Mouse (Mus musculus): ENCODE results near the gene Pnmt. TPM values are rescaled to one million over a fixed set of nuclear protein-coding genes. Genes with fewer than 3 reads are reported as not detected.

Pnmt gene
- polyA plus RNA-seq (2012; rRNA removed): 0.14 and 1.4 TPM in 2 replicates

GRCm38 (mm10) chr11:98385638-98386585 is at the start of gene Pnmt:
TSS of gene Pnmt (plus strand) at chr11:98386450.

GRCm38 (mm10) chr11:98348083-98348961 is 37.9 kb upstream of the Pnmt start, which contains the start of gene Ppp1r1b:
TSS of gene Ppp1r1b (plus strand) at chr11:98348404.

GRCm38 (mm10) chr11:98358161-98359083 is 27.8 kb upstream of the Pnmt start, which contains the start of gene Stard3:
TSS of gene Stard3 (plus strand) at chr11:98358368.

GRCm38 (mm10) chr11:98383261-98384030 is 2.8 kb upstream of the Pnmt start, which contains the start of gene Tcap:
TSS of gene Tcap (plus strand) at chr11:98383811.

GRCm38 (mm10) chr11:98400161-98400726 is 14.0 kb downstream of the Pnmt start, which contains the start of gene Pgap3:
TSS of gene Pgap3 (minus strand) at chr11:98400490.

GRCm38 (mm10) chr11:98412273-98412796 is 26.1 kb downstream of the Pnmt start, which contains the start of gene Erbb2:
TSS of gene Erbb2 (plus strand) at chr11:98412470.

Other genes with a start within 250 kb of the Pnmt start
- 17.0 and 20.7 TPM in 2 replicates for gene Fbxl20, start 236.0 kb upstream of the Pnmt start, polyA plus RNA-seq (2012; rRNA removed)
- gene Med1, start 193.2 kb upstream of the Pnmt start, polyA plus RNA-seq (2012; rRNA removed): 38.2 and 40.9 TPM in 2 replicates
- gene Cdk12, start 183.4 kb upstream of the Pnmt start, polyA plus RNA-seq (2012; rRNA removed): 21.6 and 29.6 TPM in 2 replicates
- gene Neurod2, start 56.8 kb upstream of the Pnmt start, polyA plus RNA-seq (2012; rRNA removed): 2.1 and 3.4 TPM in 2 replicates
- 0.65 and 1.3 TPM in 2 replicates for gene Ppp1r1b, start 38.0 kb upstream of the Pnmt start, polyA plus RNA-seq (2012; rRNA removed)
- gene Stard3, start 28.1 kb upstream of the Pnmt start, polyA plus RNA-seq (2012; rRNA removed): 55.9 and 61.9 TPM in 2 replicates
- 3.3 and 4.0 TPM in 2 replicates for gene Tcap, start 2.6 kb upstream of the Pnmt start, polyA plus RNA-seq (2012; rRNA removed)
- gene Pgap3, start 14.0 kb downstream of the Pnmt start, polyA plus RNA-seq (2012; rRNA removed): 6.9 and 11.2 TPM in 2 replicates
- gene Erbb2, start 26.0 kb downstream of the Pnmt start, polyA plus RNA-seq (2012; rRNA removed): 12.3 and 20.9 TPM in 2 replicates
- gene Mien1, start 52.5 kb downstream of the Pnmt start, polyA plus RNA-seq (2012; rRNA removed): 73.6 and 108 TPM in 2 replicates
- gene Grb7, start 59.9 kb downstream of the Pnmt start, polyA plus RNA-seq (2012; rRNA removed): 3.2 and 3.3 TPM in 2 replicates
- gene Ikzf3, start 159.6 kb downstream of the Pnmt start, polyA plus RNA-seq (2012; rRNA removed): 0.04 and 0.09 TPM in 2 replicates
- gene Zpbp2, start 164.6 kb downstream of the Pnmt start, polyA plus RNA-seq (2012; rRNA removed): 0.09 and 0.44 TPM in 2 replicates
- 51.7 and 70.0 TPM in 2 replicates for gene Ormdl3, start 200.9 kb downstream of the Pnmt start, polyA plus RNA-seq (2012; rRNA removed)
- gene Lrrc3c, start 211.8 kb downstream of the Pnmt start, polyA plus RNA-seq (2012; rRNA removed): not detected in 2 replicates
- 0.62 and 2.6 TPM in 2 replicates for gene Gm12355, start 239.2 kb downstream of the Pnmt start, polyA plus RNA-seq (2012; rRNA removed)
- gene Gsdma3, start 239.9 kb downstream of the Pnmt start, polyA plus RNA-seq (2012; rRNA removed): not detected in 2 replicates